Mouse (Mus musculus) lung, postnatal 0 days (tissue): ENCODE measurements around the gene Acad11. TPM values are rescaled to one million over a fixed set of nuclear protein-coding genes. Genes with fewer than 3 reads are reported as not detected.

Experiments
- ATAC-seq: fragments of 200-750 bp; cut with Nextera tagmentation; 2 replicates; pipeline ENCODE4 v1.8.0; 2017; ENCODE audit warnings: moderate library complexity
- DNase-seq: peaks from one replicate; pipeline ENCODE4 v3.0.0-alpha.2; 2016; ENCODE audit warnings: low spot score
- H3K27ac ChIP-seq: fragments of 300-500 bp; sonication (generic); 2 replicates; pipeline ENCODE4 v1.5.1; 2014; ENCODE audit warnings: antibody characterized with exemption, mild to moderate bottlenecking, low read length, mixed read lengths
- H3K27me3 ChIP-seq: fragments of 300-500 bp; sonication (generic); replicated peaks from 2 replicates; pipeline ENCODE4 v1.6.1; 2014; ENCODE audit warnings: low read length, mixed read lengths; ENCODE audit not compliant: insufficient read depth
- H3K36me3 ChIP-seq: fragments of 300-500 bp; sonication (generic); 2 replicates; pipeline ENCODE4 v1.6.1; 2014; ENCODE audit warnings: low read length, mixed read lengths; ENCODE audit not compliant: insufficient read depth
- H3K4me1 ChIP-seq: fragments of 300-500 bp; sonication (generic); 2 replicates; pipeline ENCODE4 v1.6.1; 2014; ENCODE audit warnings: antibody characterized with exemption, low read depth, low read length, mixed read lengths; ENCODE audit not compliant: insufficient read depth
- H3K4me2 ChIP-seq: fragments of 300-500 bp; sonication (generic); replicated peaks from 2 replicates; pipeline ENCODE4 v1.6.1; 2014; ENCODE audit warnings: low read depth, mild to moderate bottlenecking, low read length, moderate library complexity, mixed read lengths
- H3K4me3 ChIP-seq: fragments of 300-500 bp; sonication (generic); 2 replicates; pipeline ENCODE4 v1.5.1; 2014; ENCODE audit warnings: low read depth, low read length
- H3K9ac ChIP-seq: fragments of 300-500 bp; sonication (generic); replicated peaks from 2 replicates; pipeline ENCODE4 v1.6.1; 2014; ENCODE audit warnings: low read depth, mild to moderate bottlenecking
- H3K9me3 ChIP-seq: fragments of 300-500 bp; sonication (generic); 2 replicates; pipeline ENCODE4 v1.6.1; 2016; ENCODE audit warnings: low read length, mixed read lengths
- CTCF ChIP-seq: IDR thresholded peaks from 2 replicates; pipeline ENCODE4 v1.5.1; 2016; ENCODE audit warnings: antibody characterized with exemption, mild to moderate bottlenecking
- EP300 ChIP-seq: IDR thresholded peaks from 2 replicates; pipeline ENCODE4 v1.6.1; 2016; ENCODE audit warnings: antibody characterized with exemption, mild to moderate bottlenecking, control low read depth
- WGBS: fragments of 180-500 bp; shearing (Covaris S2); extraction: QIAGEN DNeasy Blood & Tissue Kit; methylation state at CpG from one replicate; pipeline ENCODE4 v1.1.7; 2014; 5-methylcytosine and 5-hydroxymethylcytosine counted together
- polyA plus RNA-seq: library from polyadenylated mRNA; unstranded; fragments of >200 nt; fragmentation: Nextera tagmentation; extraction: Ambion mirVana; gene quantifications from 2 replicates; pipeline ENCODE4 v1.2.1, GENCODE M21; 2015

Gene Acad11
- polyA plus RNA-seq, 1 experiment from 2014 or later, result 9.1 TPM

DNA sequence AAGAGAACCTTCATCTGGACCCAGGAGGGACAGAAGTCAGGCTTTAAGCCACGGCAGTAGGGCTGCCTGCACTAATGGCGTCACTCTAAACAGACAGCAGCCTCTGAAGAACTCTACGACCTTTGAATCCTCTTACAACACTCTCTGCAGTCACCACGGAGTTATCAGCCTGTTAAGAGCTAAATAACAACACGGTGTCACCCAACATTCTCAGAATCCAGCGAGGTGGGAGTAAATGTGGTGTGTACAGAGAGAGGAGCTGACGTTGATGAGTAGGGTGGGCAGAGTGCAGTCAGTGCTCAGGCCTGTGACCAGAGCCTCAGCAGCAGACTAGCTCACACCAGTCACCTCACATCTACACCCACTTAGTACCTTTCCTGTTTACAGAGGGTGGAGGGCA lies 97.9 kb downstream of the Acad11 start:
- Histone ChIP-seq H3K4me2 (no peak overlapping the region), H3K36me3 (peaks cover 65% of the 10 kb centered on the region), H3K4me3 (no peak overlapping the region), H3K9ac (no peak overlapping the region), H3K27ac (no peak overlapping the region), H3K4me1 (no peaks in the 10 kb centered on the region), H3K9me3 (no peaks in the 10 kb centered on the region), H3K27me3 (no peaks in the 10 kb centered on the region)
- no peak for TF ChIP-seq CTCF
- no peak for TF ChIP-seq EP300
- DNase-seq (no peak), ATAC-seq (no peak)
- 67% methylated on average over 7 of the region's 7 CpGs for WGBS

DNA sequence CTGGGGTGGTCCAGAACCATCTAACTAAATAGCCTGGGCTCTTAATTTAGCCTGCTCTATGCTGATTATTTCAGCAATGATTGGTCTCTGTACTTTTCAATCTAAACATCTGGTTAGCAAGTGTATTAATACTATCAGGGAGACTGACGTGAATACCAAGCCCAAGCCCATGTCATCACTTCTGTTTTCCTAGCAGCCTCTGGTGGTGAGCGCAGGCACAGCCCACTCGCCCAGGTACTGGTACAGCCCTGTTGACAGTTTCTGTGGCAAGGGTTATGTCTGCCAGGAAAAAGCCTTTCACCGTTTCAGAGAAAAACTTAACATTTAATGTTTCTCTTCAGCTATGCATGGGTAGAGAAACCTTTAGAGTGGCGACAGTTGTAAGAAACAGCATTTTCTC lies 101.0 kb downstream of the Acad11 start:
- Histone ChIP-seq H3K36me3 (peaks cover 69% of the 10 kb centered on the region), H3K4me3 (no peak overlapping the region), H3K9ac (no peak overlapping the region), H3K4me2 (no peak overlapping the region), H3K27me3 (no peaks in the 10 kb centered on the region), H3K4me1 (no peaks in the 10 kb centered on the region), H3K9me3 (no peaks in the 10 kb centered on the region), H3K27ac (no peak overlapping the region)
- TF ChIP-seq CTCF, result peak; percentile 24
- TF ChIP-seq EP300, result no peak
- 89% methylated on average over 5 of the region's 5 CpGs for WGBS
- ATAC-seq (no peak), DNase-seq (no peak)

DNA sequence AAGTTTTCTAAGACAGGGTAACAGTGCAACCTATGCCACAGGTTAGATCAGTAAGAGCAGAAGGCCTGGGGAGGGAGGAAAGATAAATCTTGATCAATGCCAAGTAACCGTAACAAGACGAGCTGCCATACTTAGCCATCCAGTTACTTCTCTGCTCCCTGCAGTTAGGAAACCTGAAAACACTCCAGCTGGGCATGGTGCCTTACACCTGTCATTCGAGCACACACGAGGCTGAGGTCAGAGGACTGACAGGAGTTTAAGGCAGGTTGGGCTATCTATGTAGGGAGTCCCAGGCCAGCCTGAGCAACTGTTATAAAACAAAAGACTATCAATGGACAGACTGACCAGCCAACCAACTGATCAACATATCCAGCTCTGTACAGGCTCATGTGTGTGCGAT lies 102.7 kb downstream of the Acad11 start:
- H3K4me2 ChIP-seq, result no peak overlapping the region
- H3K4me3 ChIP-seq, result no peak overlapping the region
- ATAC-seq (no peak), DNase-seq (no peak)
- H3K9me3 ChIP-seq, result no peaks in the 10 kb centered on the region
- H3K9ac ChIP-seq, result no peak overlapping the region
- WGBS, result 89% methylated on average over 5 of the region's 5 CpGs
- peaks cover 65% of the 10 kb centered on the region for H3K36me3 ChIP-seq
- no peaks in the 10 kb centered on the region for H3K27me3 ChIP-seq
- no peaks in the 10 kb centered on the region for H3K4me1 ChIP-seq
- H3K27ac ChIP-seq, result no peak overlapping the region
- no peak for TF ChIP-seq EP300
- no peak for TF ChIP-seq CTCF

DNA sequence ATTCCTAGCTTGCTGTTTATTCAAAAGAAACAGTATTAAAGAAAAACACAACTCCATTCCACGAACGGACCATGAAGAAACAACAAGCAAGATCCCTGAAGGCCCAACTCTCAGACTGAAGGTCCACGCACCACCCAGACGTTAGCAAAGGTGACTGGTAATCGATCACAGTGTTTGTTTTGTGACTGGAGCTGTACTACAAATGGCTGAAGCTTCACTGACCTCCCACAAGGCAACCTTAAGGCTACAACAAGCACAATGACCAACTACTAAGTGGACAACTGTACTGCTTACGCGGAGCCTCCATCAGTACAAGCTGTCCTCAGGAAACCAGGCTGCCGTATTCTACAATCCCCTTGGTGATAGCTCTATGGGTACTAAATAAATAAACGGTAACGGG lies 106.8 kb downstream of the Acad11 start:
- H3K36me3 ChIP-seq, result peaks cover 44% of the 10 kb centered on the region

DNA sequence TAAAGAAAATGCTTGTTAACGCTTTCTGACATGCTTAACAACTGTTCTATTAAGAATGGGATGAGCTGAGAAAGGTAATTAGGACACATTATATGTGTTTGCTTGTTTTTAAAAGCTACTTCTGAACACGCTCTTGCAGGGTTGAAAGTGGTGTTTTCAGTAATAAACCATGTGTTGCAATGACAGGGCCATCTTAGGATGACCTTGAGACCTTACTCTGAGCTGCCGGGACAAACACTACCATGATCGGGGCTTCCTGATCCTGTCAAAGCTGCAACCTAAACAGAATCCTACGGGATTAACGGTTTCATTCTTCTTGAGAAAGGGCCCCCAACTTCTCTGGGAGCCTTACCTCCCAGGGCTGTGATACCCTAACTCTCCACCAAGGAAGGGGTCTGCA lies 108.5 kb downstream of the Acad11 start:
- no peak for DNase-seq
- no peak for TF ChIP-seq EP300
- TF ChIP-seq CTCF, result no peak
- no peaks in the 10 kb centered on the region for H3K9me3 ChIP-seq
- no peak overlapping the region for H3K4me3 ChIP-seq
- 80% methylated on average over 6 of the region's 6 CpGs for WGBS
- H3K4me2 ChIP-seq, result no peak overlapping the region
- no peak overlapping the region for H3K9ac ChIP-seq
- H3K27ac ChIP-seq, result no peak overlapping the region
- no peaks in the 10 kb centered on the region for H3K27me3 ChIP-seq
- no peaks in the 10 kb centered on the region for H3K4me1 ChIP-seq
- H3K36me3 ChIP-seq, result peaks cover 44% of the 10 kb centered on the region
- ATAC-seq, result no peak

More for the DNA sequence above, 106.8 kb downstream of the Acad11 start:
- ATAC-seq (no peak), DNase-seq (no peak)
- H3K27ac ChIP-seq, result no peak overlapping the region
- H3K4me1 ChIP-seq, result no peaks in the 10 kb centered on the region
- no peak for TF ChIP-seq EP300
- no peak for TF ChIP-seq CTCF
- H3K27me3 ChIP-seq, result no peaks in the 10 kb centered on the region
- 86% methylated on average over 10 of the region's 10 CpGs for WGBS
- H3K9me3 ChIP-seq, result no peaks in the 10 kb centered on the region
- no peak overlapping the region for H3K4me2 ChIP-seq
- no peak overlapping the region for H3K9ac ChIP-seq
- H3K4me3 ChIP-seq, result no peak overlapping the region

DNA sequence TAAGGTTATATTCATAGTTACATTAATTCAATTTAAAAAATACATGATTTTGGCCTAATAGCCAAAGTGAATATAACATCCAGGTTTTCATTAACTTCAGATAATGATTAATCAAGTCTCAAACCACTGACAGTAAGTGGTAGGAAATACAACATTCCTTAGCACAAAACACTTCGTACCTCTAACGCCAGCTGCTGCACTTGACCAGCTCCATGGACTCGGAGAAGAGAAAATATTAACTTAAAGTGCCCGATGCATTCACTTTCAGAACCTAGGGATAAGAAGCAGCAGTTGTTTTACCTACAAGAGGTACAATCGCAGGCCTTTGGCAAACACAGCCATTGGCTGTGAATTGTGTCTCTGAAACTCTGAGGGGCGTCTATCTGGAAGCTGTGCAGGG lies 109.2 kb downstream of the Acad11 start:
- H3K4me2 ChIP-seq, result no peak overlapping the region
- no peak overlapping the region for H3K27ac ChIP-seq
- peaks cover 46% of the 10 kb centered on the region for H3K36me3 ChIP-seq
- H3K4me1 ChIP-seq, result no peaks in the 10 kb centered on the region
- TF ChIP-seq CTCF, result no peak
- DNase-seq, result no peak
- H3K27me3 ChIP-seq, result no peaks in the 10 kb centered on the region
- H3K4me3 ChIP-seq, result no peak overlapping the region
- 66% methylated on average over 6 of the region's 6 CpGs for WGBS
- no peaks in the 10 kb centered on the region for H3K9me3 ChIP-seq
- ATAC-seq, result no peak
- H3K9ac ChIP-seq, result no peak overlapping the region

Other genes with a start within 250 kb of the Acad11 start
- gene Nphp3, start 60.8 kb upstream of the Acad11 start, polyA plus RNA-seq, result 2.2 and 2.7 TPM in 2 replicates
- gene Gm28305, start 22.7 kb upstream of the Acad11 start, polyA plus RNA-seq, result not detected in 2 replicates
- gene Uba5, start 243 bp upstream of the Acad11 start, polyA plus RNA-seq, result 36.8 and 42.1 TPM in 2 replicates
- gene Ackr4, start 63.6 kb downstream of the Acad11 start, polyA plus RNA-seq, result 1.8 and 1.9 TPM in 2 replicates
- 9.9 and 10.6 TPM in 2 replicates for gene Dnajc13, start 199.6 kb downstream of the Acad11 start, polyA plus RNA-seq